Mouse (Mus musculus) lung, adult 2 months (tissue): ENCODE results near the gene Rai14.

Source experiments
- CTCF ChIP-seq: fragments of 200-500 bp; IDR thresholded peaks from 2 replicates; pipeline ENCODE4 v1.5.1; 2011; ENCODE audit warnings: mild to moderate bottlenecking, low read length, control low read depth; ENCODE audit not compliant: insufficient read depth
- POLR2A ChIP-seq: fragments of 200-500 bp; IDR thresholded peaks from 2 replicates; pipeline ENCODE4 v1.6.1; 2011; ENCODE audit warnings: low read depth, mild to moderate bottlenecking, control low read depth, low read length, borderline replicate concordance; ENCODE audit errors: extremely low read depth

DNA sequence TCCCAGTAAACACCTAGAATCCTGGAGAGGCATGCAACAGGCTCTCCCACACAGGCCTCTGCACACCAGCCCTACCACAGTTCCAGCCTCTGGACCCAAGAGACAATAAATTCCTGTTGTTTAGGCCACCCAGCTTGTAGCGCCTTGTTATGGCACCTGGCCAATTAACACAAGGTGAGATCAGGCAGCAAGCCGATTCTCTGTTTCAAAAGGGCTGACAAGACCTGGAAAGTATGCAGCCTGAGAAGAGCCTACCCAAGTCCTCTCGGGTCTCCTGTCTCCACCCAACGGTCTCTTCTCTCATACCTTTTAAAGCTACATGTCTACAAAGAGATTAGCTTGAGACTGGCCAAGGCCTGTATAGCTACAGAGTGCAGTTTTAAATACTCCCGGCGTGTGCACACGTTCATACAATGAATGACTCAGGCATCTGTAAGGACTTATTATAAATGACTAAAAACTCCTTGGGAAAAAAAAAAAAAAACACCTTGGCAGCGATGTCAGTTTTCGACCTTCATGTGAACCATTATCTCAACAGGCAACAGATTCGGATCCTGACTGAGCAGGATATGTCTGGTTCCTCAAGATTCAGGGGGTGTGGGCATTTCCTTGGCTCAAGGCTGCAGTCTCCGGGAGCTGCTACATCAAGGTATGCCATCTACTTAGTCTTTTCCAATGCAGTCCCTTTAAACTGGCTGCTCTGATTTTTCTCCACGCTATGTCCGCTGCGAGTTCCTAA, 28.6 kb downstream of the Rai14 start:
- TF ChIP-seq CTCF (no peak), POLR2A (no peak)
